Mouse (Mus musculus) MEL (cell line): ENCODE measurements around the gene Prkag2. TPM values are rescaled to one million over a fixed set of nuclear protein-coding genes. Genes with fewer than 3 reads are reported as not detected.
A peak's percentile ranks its signal among the peaks of the same experiment; 100 is the strongest.

ENCODE experiments used
- DNase-seq: peaks from one replicate; pipeline ENCODE4 v3.0.0; 2011; ENCODE audit warnings: low read depth, low spot score
- H3K27ac ChIP-seq: 2 replicates; pipeline ENCODE4 v1.5.1; 2012; ENCODE audit warnings: low read depth, mild to moderate bottlenecking, control low read depth, low read length, moderate library complexity; ENCODE audit not compliant: control insufficient read depth
- H3K27me3 ChIP-seq, 2 experiments: fragments of 150-350 bp in 1 of 2; sonication (generic) in 1 of 2; 2 replicates each; pipeline ENCODE4 v1.6.1; 2012; ENCODE audit warnings: low read length in 2 of 2, mild to moderate bottlenecking in 2 of 2, improper control_type of control experiment in 1 of 2, moderate library complexity in 1 of 2; ENCODE audit not compliant: insufficient read depth in 2 of 2, control insufficient read depth in 1 of 2
- H3K36me3 ChIP-seq, 2 experiments: 2 replicates each; pipeline ENCODE4 v1.6.1; 2012 to 2014; ENCODE audit warnings: low read length in 2 of 2, improper control_type of control experiment in 1 of 2, inconsistent platforms in 1 of 2, mild to moderate bottlenecking in 1 of 2; ENCODE audit not compliant: insufficient read depth in 2 of 2, control insufficient read depth in 1 of 2
- H3K4me1 ChIP-seq, 2 experiments: fragments of 150-350 bp in 1 of 2; sonication (generic) in 1 of 2; 2 replicates each; pipeline ENCODE4 v1.6.1; 2012; ENCODE audit warnings: low read length in 2 of 2, improper control_type of control experiment in 1 of 2, mild to moderate bottlenecking in 1 of 2; ENCODE audit not compliant: insufficient read depth in 2 of 2, control insufficient read depth in 1 of 2
- H3K4me3 ChIP-seq, 2 experiments: fragments of 150-350 bp in 1 of 2; sonication (generic) in 1 of 2; 2 replicates each; pipeline ENCODE4 v1.5.1; 2012; ENCODE audit warnings: low read depth in 2 of 2, low read length in 2 of 2, mild to moderate bottlenecking in 2 of 2, moderate library complexity in 2 of 2, control low read depth in 1 of 2, improper control_type of control experiment in 1 of 2; ENCODE audit not compliant: control insufficient read depth in 1 of 2, insufficient read depth in 1 of 2
- H3K79me2 ChIP-seq: 2 replicates; pipeline ENCODE4 v1.6.1; 2012; ENCODE audit warnings: mild to moderate bottlenecking, low read length, moderate library complexity; ENCODE audit not compliant: control insufficient read depth, poor library complexity, insufficient read depth
- H3K9ac ChIP-seq: 2 replicates; pipeline ENCODE4 v1.6.1; 2012; ENCODE audit warnings: low read depth, mild to moderate bottlenecking, control low read depth, low read length, moderate library complexity; ENCODE audit not compliant: control insufficient read depth, poor library complexity, severe bottlenecking
- H3K9me3 ChIP-seq: fragments of 150-350 bp; sonication (generic); replicated peaks from 2 replicates; pipeline ENCODE4 v1.6.1; 2012; ENCODE audit warnings: mild to moderate bottlenecking, low read length, improper control_type of control experiment, moderate library complexity; ENCODE audit not compliant: insufficient read depth
- BHLHE40 ChIP-seq: IDR thresholded peaks from 2 replicates; pipeline ENCODE4 v1.6.1; 2012; ENCODE audit warnings: low read depth, mild to moderate bottlenecking, inconsistent platforms, low read length, improper control_type of control experiment, borderline replicate concordance
- CHD1 ChIP-seq: IDR thresholded peaks from 2 replicates; pipeline ENCODE4 v1.6.1; 2012; ENCODE audit warnings: low read depth, mild to moderate bottlenecking, inconsistent platforms, low read length, improper control_type of control experiment
- CTCF ChIP-seq, 3 experiments: IDR thresholded peaks in 2 of 3; conservative IDR thresholded peaks in 1 of 3; 2 replicates each; pipeline ENCODE4 v1.5.1; 2011 to 2012; ENCODE audit warnings: low read length in 3 of 3, low read depth in 2 of 3, mild to moderate bottlenecking in 2 of 3, improper control_type of control experiment in 1 of 3, inconsistent platforms in 1 of 3, mixed read lengths in 1 of 3, moderate library complexity in 1 of 3; ENCODE audit not compliant: control insufficient read depth in 1 of 3, insufficient read depth in 1 of 3, poor library complexity in 1 of 3, severe bottlenecking in 1 of 3
- E2F4 ChIP-seq: IDR thresholded peaks from 2 replicates; pipeline ENCODE4 v1.6.1; 2011; ENCODE audit warnings: low read depth, low read length, improper control_type of control experiment, borderline replicate concordance
- ELF1 ChIP-seq: IDR thresholded peaks from 2 replicates; pipeline ENCODE4 v1.6.1; 2014; ENCODE audit warnings: low read depth, mild to moderate bottlenecking, inconsistent platforms, low read length, improper control_type of control experiment, moderate library complexity
- EP300 ChIP-seq, 2 experiments: IDR thresholded peaks; 2 replicates each; pipeline ENCODE4 v1.6.1; 2011; ENCODE audit warnings: improper control_type of control experiment in 2 of 2, low read length in 2 of 2, low read depth in 1 of 2, mild to moderate bottlenecking in 1 of 2
- ETS1 ChIP-seq: IDR thresholded peaks from 2 replicates; pipeline ENCODE4 v1.6.1; 2012; ENCODE audit warnings: low read depth, mild to moderate bottlenecking, inconsistent platforms, low read length, improper control_type of control experiment, moderate library complexity
- GABPA ChIP-seq: IDR thresholded peaks from 2 replicates; pipeline ENCODE4 v1.6.1; 2012; ENCODE audit warnings: low read depth, mild to moderate bottlenecking, inconsistent platforms, low read length, improper control_type of control experiment, moderate library complexity
- GATA1 ChIP-seq: IDR thresholded peaks from 2 replicates; pipeline ENCODE4 v1.6.1; 2011; ENCODE audit warnings: low read depth, low read length, improper control_type of control experiment
- HCFC1 ChIP-seq: IDR thresholded peaks from 2 replicates; pipeline ENCODE4 v1.6.1; 2012; ENCODE audit warnings: low read depth, mild to moderate bottlenecking, inconsistent platforms, low read length, improper control_type of control experiment, moderate library complexity
- JUND ChIP-seq: IDR thresholded peaks from 2 replicates; pipeline ENCODE4 v1.6.1; 2011; ENCODE audit warnings: low read depth, mild to moderate bottlenecking, improper control_type of control experiment, low read length
- KAT2A ChIP-seq: conservative IDR thresholded peaks from 2 replicates; pipeline ENCODE4 v1.6.1; 2012; ENCODE audit warnings: low read depth, low read length, improper control_type of control experiment, inconsistent platforms
- MAFK ChIP-seq: IDR thresholded peaks from 2 replicates; pipeline ENCODE4 v1.6.1; 2011; ENCODE audit warnings: low read depth, mild to moderate bottlenecking, low read length, improper control_type of control experiment, borderline replicate concordance
- MEF2A ChIP-seq: IDR thresholded peaks from 2 replicates; pipeline ENCODE4 v1.6.1; 2014; ENCODE audit warnings: low read depth, mild to moderate bottlenecking, inconsistent platforms, low read length, improper control_type of control experiment; ENCODE audit not compliant: poor library complexity, insufficient replicate concordance, severe bottlenecking; ENCODE audit errors: extremely low read depth
- MXI1 ChIP-seq: IDR thresholded peaks from 2 replicates; pipeline ENCODE4 v1.6.1; 2011; ENCODE audit warnings: mild to moderate bottlenecking, low read depth, low read length, improper control_type of control experiment
- MYB ChIP-seq: IDR thresholded peaks from 2 replicates; pipeline ENCODE4 v1.6.1; 2011; ENCODE audit warnings: mild to moderate bottlenecking, low read depth, low read length, improper control_type of control experiment
- NELFE ChIP-seq: IDR thresholded peaks from 2 replicates; pipeline ENCODE4 v1.6.1; 2011; ENCODE audit warnings: low read depth, low read length, improper control_type of control experiment
- NRF1 ChIP-seq: IDR thresholded peaks from 2 replicates; pipeline ENCODE4 v1.6.1; 2014; ENCODE audit warnings: low read depth, mild to moderate bottlenecking, inconsistent platforms, low read length, improper control_type of control experiment, moderate library complexity; ENCODE audit not compliant: poor library complexity, insufficient read depth, severe bottlenecking
- POLR2A ChIP-seq, 2 experiments: IDR thresholded peaks; 2 replicates each; pipeline ENCODE4 v1.6.1; 2011 to 2012; ENCODE audit warnings: low read length in 2 of 2, mild to moderate bottlenecking in 2 of 2, control low read depth in 1 of 2, improper control_type of control experiment in 1 of 2, low read depth in 1 of 2, moderate library complexity in 1 of 2; ENCODE audit not compliant: control insufficient read depth in 1 of 2, insufficient read depth in 1 of 2, poor library complexity in 1 of 2
- POLR2AphosphoS2 ChIP-seq: IDR thresholded peaks from 2 replicates; pipeline ENCODE4 v1.6.1; 2011; ENCODE audit warnings: low read length, improper control_type of control experiment
- POLR2AphosphoS5 ChIP-seq: IDR thresholded peaks from 2 replicates; pipeline ENCODE4 v1.6.1; 2012; ENCODE audit warnings: low read depth, borderline replicate concordance, mild to moderate bottlenecking, inconsistent platforms, low read length, moderate library complexity, mixed read lengths
- RAD21 ChIP-seq: IDR thresholded peaks from 2 replicates; pipeline ENCODE4 v1.6.1; 2011; ENCODE audit warnings: mild to moderate bottlenecking, low read depth, low read length, improper control_type of control experiment
- RCOR1 ChIP-seq: IDR thresholded peaks from 2 replicates; pipeline ENCODE4 v1.6.1; 2012; ENCODE audit warnings: low read depth, mild to moderate bottlenecking, inconsistent platforms, low read length, improper control_type of control experiment
- SIN3A ChIP-seq: IDR thresholded peaks from 2 replicates; pipeline ENCODE4 v1.6.1; 2012; ENCODE audit warnings: low read length, improper control_type of control experiment, inconsistent platforms
- SMC3 ChIP-seq: IDR thresholded peaks from 2 replicates; pipeline ENCODE4 v1.6.1; 2011; ENCODE audit warnings: low read depth, low read length, improper control_type of control experiment
- TAL1 ChIP-seq: IDR thresholded peaks from 2 replicates; pipeline ENCODE4 v1.6.1; 2012; ENCODE audit warnings: mild to moderate bottlenecking, inconsistent platforms, low read length, moderate library complexity, mixed read lengths
- TBP ChIP-seq: IDR thresholded peaks from 2 replicates; pipeline ENCODE4 v1.8.0; 2011; ENCODE audit warnings: low read depth, low read length, improper control_type of control experiment
- TCF12 ChIP-seq: IDR thresholded peaks from 2 replicates; pipeline ENCODE4 v1.6.1; 2014; ENCODE audit warnings: low read depth, mild to moderate bottlenecking, inconsistent platforms, low read length, improper control_type of control experiment, moderate library complexity
- UBTF ChIP-seq: IDR thresholded peaks from 2 replicates; pipeline ENCODE4 v1.6.1; 2012; ENCODE audit warnings: low read depth, mild to moderate bottlenecking, inconsistent platforms, low read length, improper control_type of control experiment, moderate library complexity, borderline replicate concordance; ENCODE audit not compliant: insufficient read depth
- USF1 ChIP-seq: IDR thresholded peaks from 2 replicates; pipeline ENCODE4 v1.6.1; 2014; ENCODE audit warnings: low read depth, mild to moderate bottlenecking, inconsistent platforms, low read length, improper control_type of control experiment, moderate library complexity
- USF2 ChIP-seq, 2 experiments: IDR thresholded peaks; 2 replicates each; pipeline ENCODE4 v1.6.1; 2011 to 2012; ENCODE audit warnings: improper control_type of control experiment in 2 of 2, low read length in 2 of 2, borderline replicate concordance in 1 of 2, inconsistent platforms in 1 of 2, low read depth in 1 of 2, mild to moderate bottlenecking in 1 of 2; ENCODE audit not compliant: insufficient read depth in 1 of 2
- ZC3H11A ChIP-seq: IDR thresholded peaks from 2 replicates; pipeline ENCODE4 v1.6.1; 2012; ENCODE audit warnings: low read depth, mild to moderate bottlenecking, inconsistent platforms, low read length, improper control_type of control experiment
- ZMIZ1 ChIP-seq: IDR thresholded peaks from 2 replicates; pipeline ENCODE4 v1.6.1; 2012; ENCODE audit warnings: low read depth, mild to moderate bottlenecking, inconsistent platforms, low read length, improper control_type of control experiment, moderate library complexity
- ZNF384 ChIP-seq: IDR thresholded peaks from 2 replicates; pipeline ENCODE4 v1.6.1; 2012; ENCODE audit warnings: low read depth, mild to moderate bottlenecking, inconsistent platforms, low read length, improper control_type of control experiment
- polyA plus RNA-seq, 2 experiments: library from polyadenylated mRNA; stranded (reverse) in 1 of 2; unstranded in 1 of 2; fragments of >175 nt in 1 of 2; fragments of >200 nt in 1 of 2; gene quantifications; 2 replicates each; pipeline versions ENCODE4 v1.2.1 to v1.2.4; 2012; ENCODE audit warnings: low replicate concordance in 2 of 2, low read depth in 1 of 2; ENCODE audit not compliant: insufficient read length in 2 of 2, insufficient read depth in 1 of 2, missing spikeins in 1 of 2
- total RNA-seq: library from RNA; depleted of rRNA; stranded (reverse); fragments of 300-350 nt; gene quantifications from 2 replicates; pipeline ENCODE4 v1.2.3, GENCODE M21; 2012

Gene Prkag2
- total and polyA plus RNA-seq, 3 experiments, result 8.0 to 27.9 TPM; not detected in 1

GRCm38 (mm10) chr5:24842274-24843102 lies 258.0 kb downstream of the Prkag2 start, which contains the start of gene Rheb:
Rheb (minus strand) TSS chr5:24842624.
- no peaks in the 10 kb centered on the region for H3K9me3 ChIP-seq
- H3K27ac ChIP-seq, result peak within 1 kb of the TSS; percentile 98
- peak; percentile 100 for DNase-seq
- H3K9ac ChIP-seq, result peak within 1 kb of the TSS; percentile 99
- H3K4me1 ChIP-seq, result peaks cover 24% of the 10 kb centered on the region in 2 experiments
- H3K27me3 ChIP-seq, result no peaks in the 10 kb centered on the region
- peak within 1 kb of the TSS; percentile 94 to 96 for H3K4me3 ChIP-seq
- H3K36me3 ChIP-seq, result peaks cover 2 to 37% of the 10 kb centered on the region in 2 experiments
- peaks cover 44% of the 10 kb centered on the region for H3K79me2 ChIP-seq
- TF ChIP-seq ELF1 (peak; percentile 83), MYB (peak; percentile 57), SIN3A (peak; percentile 86; the same call in 1 of the 2 replicates), TCF12 (peak; percentile 54), CHD1 (no peak), MAFK (peak; percentile 78; the same call in 1 of the 2 replicates), USF1 (peak; percentile 96), NELFE (peak; percentile 95), GABPA (peak; percentile 55; the same call in 1 of the 2 replicates), UBTF (0 out of 2 replicates have a peak, but pooled peaks have one; percentile 66), ZNF384 (no peak), POLR2A (IDR thresholded peaks at IDR 0.05; ENCODE audit: control insufficient read depth in 1 of 2, insufficient read depth in 1 of 2, low read depth in 1 of 2, low read length in 2 of 2, poor library complexity in 1 of 2) (peak; percentile 85 to 99), RCOR1 (no peak), USF2 (IDR thresholded peaks at IDR 0.05; ENCODE audit: borderline replicate concordance in 1 of 2, insufficient read depth in 1 of 2, low read depth in 1 of 2, low read length in 2 of 2) (peak in 1 of 2 experiments; percentile 75; a peak in 2 of 4 replicates), BHLHE40 (peak; percentile 57; the same call in 1 of the 2 replicates), NRF1 (peak; percentile 55; the same call in 1 of the 2 replicates), ETS1 (peak; percentile 80), ZMIZ1 (peak; percentile 93), KAT2A (no peak; the same call in 1 of the 2 replicates), POLR2AphosphoS5 (peak; percentile 56; the same call in 1 of the 2 replicates), MXI1 (peak; percentile 82), SMC3 (no peak), MEF2A (peak; percentile 89), TAL1 (no peak), HCFC1 (peak; percentile 92), E2F4 (0 out of 2 replicates have a peak, but pooled peaks have one; percentile 54), EP300 (IDR thresholded peaks at IDR 0.05; ENCODE audit: low read depth in 1 of 2, low read length in 2 of 2) (peak in 1 of 2 experiments; percentile 52; a peak in 2 of 4 replicates), TBP (peak; percentile 98), ZC3H11A (no peak), JUND (no peak), RAD21 (no peak), GATA1 (0 out of 2 replicates have a peak, but pooled peaks have one; percentile 2), POLR2AphosphoS2 (peak; percentile 92), CTCF (IDR thresholded peaks at IDR 0.05 in 2 of 3, conservative IDR thresholded peaks at IDR 0.05 in 1 of 3; ENCODE audit: control insufficient read depth in 1 of 3, insufficient read depth in 1 of 3, low read depth in 2 of 3, low read length in 3 of 3, poor library complexity in 1 of 3, severe bottlenecking in 1 of 3) (no peak)
